Mouse (Mus musculus): ENCODE data around the gene Washc2. TPM values are rescaled to one million over a fixed set of nuclear protein-coding genes. Genes with fewer than 3 reads are reported as not detected.
"Not testable (repeated sequence)": the region's sequence is repeated elsewhere in the genome, so short reads cannot be mapped to it uniquely, and the experiment has no call there.

The Washc2 gene
- polyA plus RNA-seq, 1 experiment from 2014 or later = 46.1 TPM

- ATAC-seq (ENCODE audit: insufficient number of reproducible peaks, low FRiP score, low TSS enrichment, low read depth) = no peak
- 36% methylated on average over 3 of the region's 3 CpGs for WGBS
- Histone ChIP-seq H3K27ac (no peak overlapping the region), H3K4me2 (no peak overlapping the region), H3K9ac (no peak overlapping the region), H3K4me1 (peaks cover 8% of the 10 kb centered on the region), H3K36me3 (no peaks in the 10 kb centered on the region), H3K4me3 (no peak overlapping the region), H3K27me3 (0 out of 2 replicates have a peak, but pooled peaks cover 3% of the 10 kb centered on the region), H3K9me3 (no peaks in the 10 kb centered on the region)
Observed at GRCm38 (mm10) chr6:116198173-116198572, 9.7 kb upstream of the Washc2 start.

DNA sequence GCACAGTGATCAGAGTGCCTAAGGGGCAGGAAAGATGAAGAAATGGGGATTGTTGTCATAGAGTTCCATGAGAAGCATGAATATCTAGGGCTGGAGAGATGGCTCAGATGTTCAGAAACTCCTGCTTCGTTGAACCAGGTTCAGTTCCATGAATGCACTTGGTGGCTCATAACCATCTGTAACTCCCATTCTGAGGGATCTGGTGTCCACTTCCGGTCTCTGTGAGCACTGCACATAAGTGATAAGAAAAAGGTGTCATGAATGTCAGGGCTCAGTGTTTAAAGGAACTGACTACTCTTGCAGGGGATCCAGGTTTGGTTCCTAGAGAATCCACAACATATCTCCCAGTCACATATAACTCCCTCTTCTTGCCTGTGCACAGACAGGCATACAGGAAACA, 8.2 kb upstream of the Washc2 start:
- no peak overlapping the region for H3K27ac ChIP-seq
- H3K4me1 ChIP-seq = no peaks in the 10 kb centered on the region
- H3K9ac ChIP-seq = no peak overlapping the region
- no peaks in the 10 kb centered on the region for H3K36me3 ChIP-seq
- 0 out of 2 replicates have a peak, but pooled peaks cover 3% of the 10 kb centered on the region for H3K27me3 ChIP-seq
- H3K9me3 ChIP-seq = no peaks in the 10 kb centered on the region
- no peak overlapping the region for H3K4me2 ChIP-seq
- no peak overlapping the region for H3K4me3 ChIP-seq
- 69% methylated on average over 2 of the region's 2 CpGs for WGBS
- no peak for ATAC-seq (ENCODE audit: insufficient number of reproducible peaks, low FRiP score, low TSS enrichment, low read depth)

GRCm38 (mm10) chr6:116227767-116228166, 19.9 kb downstream of the Washc2 start:
- 84% methylated on average over 11 of the region's 11 CpGs for WGBS
- ATAC-seq (ENCODE audit: insufficient number of reproducible peaks, low FRiP score, low TSS enrichment, low read depth) = no peak
- H3K4me2 ChIP-seq = no peak overlapping the region
- no peaks in the 10 kb centered on the region for H3K27me3 ChIP-seq
- peaks cover 79% of the 10 kb centered on the region for H3K36me3 ChIP-seq
- no peak overlapping the region for H3K4me3 ChIP-seq
- no peaks in the 10 kb centered on the region for H3K9me3 ChIP-seq
- H3K4me1 ChIP-seq = no peaks in the 10 kb centered on the region
- no peak overlapping the region for H3K27ac ChIP-seq
- H3K9ac ChIP-seq = no peak overlapping the region

DNA sequence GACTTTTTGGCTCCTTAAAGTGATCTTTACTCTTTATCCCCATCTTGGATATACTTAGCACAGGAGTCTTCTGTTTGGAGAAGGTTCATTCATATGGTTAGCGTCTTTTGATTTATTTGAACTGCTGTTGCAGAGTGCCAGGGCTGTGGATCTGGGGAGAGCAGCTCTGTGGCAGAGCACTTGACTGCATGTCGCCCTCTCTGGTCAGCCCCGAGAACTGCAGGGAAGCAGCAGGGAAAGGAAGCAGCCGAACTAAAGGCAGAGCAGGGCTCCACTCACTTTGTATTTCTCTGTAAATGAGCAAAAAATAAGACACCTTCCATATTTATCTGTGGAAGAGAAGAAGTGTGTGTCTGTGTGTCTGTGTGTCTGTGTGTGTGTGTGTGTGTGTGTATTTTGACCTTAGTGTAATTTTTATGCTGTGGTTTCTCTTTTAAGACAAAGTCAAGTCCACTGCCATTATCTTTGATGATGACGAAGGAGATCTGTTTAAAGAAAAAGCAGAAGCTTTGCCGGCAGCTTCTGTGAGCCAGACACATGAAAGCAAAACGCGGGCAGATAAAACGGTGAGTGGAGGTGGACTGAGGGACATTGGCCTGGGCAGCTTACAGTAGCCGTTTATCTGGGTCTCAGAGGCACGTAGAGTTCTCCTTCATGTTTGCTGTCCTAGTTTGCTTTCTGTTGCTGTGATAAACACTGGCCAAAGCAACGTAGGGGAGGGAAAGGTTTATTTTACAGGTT, 21.1 kb downstream of the Washc2 start:
- Histone ChIP-seq H3K36me3 (peaks cover 80% of the 10 kb centered on the region), H3K4me3 (no peak overlapping the region), H3K4me1 (no peaks in the 10 kb centered on the region), H3K27me3 (no peaks in the 10 kb centered on the region), H3K4me2 (no peak overlapping the region), H3K9ac (no peak overlapping the region), H3K27ac (no peak overlapping the region), H3K9me3 (no peaks in the 10 kb centered on the region)
- ATAC-seq (ENCODE audit: insufficient number of reproducible peaks, low FRiP score, low TSS enrichment, low read depth) = no peak
- 62% methylated on average over 12 of the region's 12 CpGs for whole genome bisulfite sequencing

- WGBS = 99% methylated on average over 2 of the region's 2 CpGs
- not testable (repeated sequence) for H3K4me3 ChIP-seq; H3K9me3 ChIP-seq; H3K9ac ChIP-seq; H3K27ac ChIP-seq; H3K4me2 ChIP-seq; H3K27me3 ChIP-seq; ATAC-seq (ENCODE audit: insufficient number of reproducible peaks, low FRiP score, low TSS enrichment, low read depth); H3K4me1 ChIP-seq
- peaks cover 67% of the 10 kb centered on the region for H3K36me3 ChIP-seq
Observed at GRCm38 (mm10) chr6:116234821-116235220, 27.0 kb downstream of the Washc2 start.

GRCm38 (mm10) chr6:116235336-116235735, 27.5 kb downstream of the Washc2 start:
- H3K4me1 ChIP-seq = no peaks in the 10 kb centered on the region

DNA sequence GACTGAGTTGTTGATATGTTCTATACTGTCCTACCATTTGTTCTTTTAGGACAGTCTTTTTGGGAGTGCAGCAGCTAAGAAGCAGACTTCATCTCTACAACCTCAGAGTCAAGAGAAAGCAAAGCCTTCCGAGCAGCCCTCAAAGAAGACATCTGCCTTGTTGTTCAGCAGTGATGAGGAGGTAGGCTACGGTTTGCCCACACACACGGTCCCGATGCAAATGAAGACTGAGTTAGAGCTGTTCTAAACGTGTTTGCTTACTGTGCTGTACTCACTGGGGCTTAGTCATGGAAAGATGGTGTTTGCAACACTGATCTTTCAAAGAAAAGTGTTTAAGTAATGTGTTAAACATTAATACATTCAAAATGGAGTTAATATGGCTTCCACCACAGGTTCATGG, 30.2 kb downstream of the Washc2 start:
- Histone ChIP-seq H3K4me2 (no peak overlapping the region), H3K4me1 (no peaks in the 10 kb centered on the region), H3K4me3 (no peak overlapping the region), H3K27me3 (no peaks in the 10 kb centered on the region), H3K9ac (no peak overlapping the region), H3K36me3 (peaks cover 63% of the 10 kb centered on the region), H3K27ac (no peak overlapping the region), H3K9me3 (no peaks in the 10 kb centered on the region)
- ATAC-seq (ENCODE audit: insufficient number of reproducible peaks, low FRiP score, low TSS enrichment, low read depth) = no peak
- 87% methylated on average over 5 of the region's 5 CpGs for WGBS

More at GRCm38 (mm10) chr6:116235336-116235735, 27.5 kb downstream of the Washc2 start:
- Histone ChIP-seq H3K9ac (no peak overlapping the region), H3K36me3 (peaks cover 69% of the 10 kb centered on the region), H3K4me2 (no peak overlapping the region), H3K9me3 (no peaks in the 10 kb centered on the region), H3K27ac (no peak overlapping the region), H3K4me3 (no peak overlapping the region), H3K27me3 (no peaks in the 10 kb centered on the region)
- WGBS = 91% methylated on average over 5 of the region's 5 CpGs
- no peak for ATAC-seq (ENCODE audit: insufficient number of reproducible peaks, low FRiP score, low TSS enrichment, low read depth)

DNA sequence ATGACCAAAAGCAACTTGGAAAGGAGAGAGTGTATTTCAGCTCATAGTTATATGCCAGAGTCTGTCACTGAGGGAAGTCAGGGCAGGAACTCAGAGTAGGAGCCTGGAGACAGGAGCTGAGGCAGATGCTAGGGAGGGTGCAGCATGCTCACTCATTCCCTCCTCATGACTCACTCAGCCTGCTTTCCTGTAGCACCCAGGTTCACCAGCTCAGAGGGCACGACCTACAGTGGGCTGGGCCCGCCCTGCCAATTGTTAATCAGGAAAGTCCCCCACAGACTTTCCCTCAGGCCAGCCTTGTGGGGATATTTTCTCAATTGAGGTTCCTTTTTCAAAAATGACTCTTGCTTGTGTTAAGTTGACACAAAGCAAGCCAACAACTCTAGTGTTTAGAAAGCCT, 32.5 kb downstream of the Washc2 start:
- 81% methylated on average over 2 of the region's 2 CpGs for WGBS
- Histone ChIP-seq H3K27ac (no peak overlapping the region), H3K27me3 (no peaks in the 10 kb centered on the region), H3K36me3 (peaks cover 65% of the 10 kb centered on the region), H3K4me2 (no peak overlapping the region), H3K9ac (no peak overlapping the region), H3K4me1 (no peaks in the 10 kb centered on the region), H3K9me3 (no peaks in the 10 kb centered on the region), H3K4me3 (no peak overlapping the region)
- ATAC-seq (ENCODE audit: insufficient number of reproducible peaks, low FRiP score, low TSS enrichment, low read depth) = no peak

- H3K27me3 ChIP-seq = no peaks in the 10 kb centered on the region
- no peak overlapping the region for H3K9ac ChIP-seq
- H3K9me3 ChIP-seq = no peaks in the 10 kb centered on the region
- H3K27ac ChIP-seq = no peak overlapping the region
- peaks cover 59% of the 10 kb centered on the region for H3K36me3 ChIP-seq
- WGBS = 91% methylated on average over 4 of the region's 4 CpGs
- H3K4me3 ChIP-seq = no peak overlapping the region
- no peaks in the 10 kb centered on the region for H3K4me1 ChIP-seq
- no peak overlapping the region for H3K4me2 ChIP-seq
- ATAC-seq (ENCODE audit: insufficient number of reproducible peaks, low FRiP score, low TSS enrichment, low read depth) = no peak
Observed at GRCm38 (mm10) chr6:116259649-116260048, 51.8 kb downstream of the Washc2 start.

GRCm38 (mm10) chr6:116260481-116260880, 52.6 kb downstream of the Washc2 start:
- H3K4me1 ChIP-seq = no peaks in the 10 kb centered on the region

GRCm38 (mm10) chr6:116262824-116263223, 55.0 kb downstream of the Washc2 start:
- Histone ChIP-seq H3K27ac (no peak overlapping the region), H3K4me1 (peaks cover 5% of the 10 kb centered on the region; the same call in 1 of the 2 replicates), H3K36me3 (peaks cover 33% of the 10 kb centered on the region), H3K9me3 (no peaks in the 10 kb centered on the region), H3K27me3 (no peaks in the 10 kb centered on the region), H3K9ac (no peak overlapping the region), H3K4me2 (no peak overlapping the region), H3K4me3 (no peak overlapping the region)
- 87% methylated on average over 1 of the region's 1 CpGs for WGBS
- no peak for ATAC-seq (ENCODE audit: insufficient number of reproducible peaks, low FRiP score, low TSS enrichment, low read depth)

More at GRCm38 (mm10) chr6:116260481-116260880, 52.6 kb downstream of the Washc2 start:
- no peak overlapping the region for H3K4me3 ChIP-seq
- WGBS = 94% methylated on average over 5 of the region's 5 CpGs
- no peak for ATAC-seq (ENCODE audit: insufficient number of reproducible peaks, low FRiP score, low TSS enrichment, low read depth)
- peaks cover 51% of the 10 kb centered on the region for H3K36me3 ChIP-seq
- H3K27me3 ChIP-seq = no peaks in the 10 kb centered on the region
- no peak overlapping the region for H3K9ac ChIP-seq
- H3K9me3 ChIP-seq = no peaks in the 10 kb centered on the region
- H3K27ac ChIP-seq = no peak overlapping the region
- no peak overlapping the region for H3K4me2 ChIP-seq

DNA sequence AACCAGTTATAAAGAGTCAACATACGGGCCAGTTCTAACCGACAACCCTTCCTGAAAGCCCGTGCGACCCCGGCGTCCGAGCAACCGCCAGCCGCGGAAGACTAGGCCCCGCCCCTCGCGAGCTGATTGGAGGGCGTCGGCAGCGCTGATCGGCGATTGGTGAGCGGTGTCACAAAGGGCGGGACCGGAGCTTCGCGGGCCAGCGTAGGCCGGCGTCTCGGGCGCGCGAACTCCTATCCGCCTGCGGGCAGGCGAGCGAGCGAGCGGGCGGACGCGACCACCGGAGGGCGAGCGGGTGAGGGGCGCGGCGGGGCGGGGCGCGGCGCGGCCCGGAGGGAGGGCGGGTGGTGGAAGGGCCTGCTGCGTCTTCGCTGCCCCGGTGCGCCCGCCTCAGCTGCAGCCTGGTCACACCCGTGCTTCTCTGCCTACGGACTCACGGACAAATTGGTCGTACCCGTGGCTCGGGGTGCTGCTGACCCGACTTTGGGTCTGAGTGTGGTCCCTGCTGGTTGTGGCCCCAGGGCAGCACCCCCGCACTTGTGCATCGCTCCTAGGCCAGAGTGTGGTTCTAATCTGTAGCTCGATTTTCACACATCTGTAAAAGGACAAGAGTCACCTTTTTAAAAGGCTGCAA, 56.3 kb downstream of the Washc2 start, which contains the start of gene Zfand4:
TSS of gene Zfand4 (plus strand) at position 205 of the 634 bp plus-strand sequence.
- Histone ChIP-seq H3K9me3 (no peaks in the 10 kb centered on the region), H3K9ac (peak within 1 kb of the TSS; percentile 50), H3K4me3 (peak within 1 kb of the TSS; percentile 55), H3K27me3 (no peaks in the 10 kb centered on the region), H3K4me2 (peak within 1 kb of the TSS; percentile 64), H3K36me3 (peaks cover 23% of the 10 kb centered on the region), H3K27ac (no peak within 1 kb of the TSS; the same call in 1 of the 2 replicates), H3K4me1 (peaks cover 5% of the 10 kb centered on the region; the same call in 1 of the 2 replicates)
- ATAC-seq (ENCODE audit: insufficient number of reproducible peaks, low FRiP score, low TSS enrichment, low read depth) = peak; percentile 91
- under 1% methylated on average over 63 of the region's 67 CpGs for WGBS
